Mouse (Mus musculus) midbrain, embryonic 13.5 days (tissue): ENCODE results near the gene BC003965. TPM values are rescaled to one million over a fixed set of nuclear protein-coding genes. Genes with fewer than 3 reads are reported as not detected.
"Not testable (repeated sequence)": the region's sequence is repeated elsewhere in the genome, so short reads cannot be mapped to it uniquely, and the experiment has no call there.

ENCODE experiments used
- ATAC-seq: fragments of 200-750 bp; cut with Nextera tagmentation; 2 replicates; pipeline ENCODE4 v1.8.0; 2017; ENCODE audit warnings: mild to moderate bottlenecking, moderate TSS enrichment, moderate library complexity
- H3K27ac ChIP-seq: fragments of 300-500 bp; sonication (generic); 2 replicates; pipeline ENCODE4 v1.5.1; 2015; ENCODE audit warnings: inconsistent platforms, mild to moderate bottlenecking, moderate library complexity
- H3K27me3 ChIP-seq: fragments of 300-500 bp; sonication (generic); 2 replicates; pipeline ENCODE4 v1.6.1; 2015; ENCODE audit warnings: mild to moderate bottlenecking, inconsistent platforms
- H3K36me3 ChIP-seq: fragments of 300-500 bp; sonication (generic); 2 replicates; pipeline ENCODE4 v1.6.1; 2015; ENCODE audit warnings: mild to moderate bottlenecking, inconsistent platforms
- H3K4me1 ChIP-seq: fragments of 300-500 bp; sonication (generic); replicated peaks from 2 replicates; pipeline ENCODE4 v1.6.1; 2015; ENCODE audit warnings: inconsistent platforms
- H3K4me2 ChIP-seq: fragments of 300-500 bp; sonication (generic); replicated peaks from 2 replicates; pipeline ENCODE4 v1.6.1; 2015; ENCODE audit warnings: moderate library complexity, mild to moderate bottlenecking, inconsistent platforms
- H3K4me3 ChIP-seq: fragments of 300-500 bp; sonication (generic); replicated peaks from 2 replicates; pipeline ENCODE4 v1.5.1; 2015; ENCODE audit warnings: mild to moderate bottlenecking, inconsistent platforms
- H3K9ac ChIP-seq: fragments of 300-500 bp; sonication (generic); replicated peaks from 2 replicates; pipeline ENCODE4 v1.6.1; 2015; ENCODE audit warnings: mild to moderate bottlenecking, inconsistent platforms
- H3K9me3 ChIP-seq: fragments of 300-500 bp; sonication (generic); 2 replicates; pipeline ENCODE4 v1.6.1; 2016; ENCODE audit warnings: mild to moderate bottlenecking, inconsistent platforms
- WGBS: fragments of 180-500 bp; shearing (Covaris S2); methylation state at CpG from one replicate; pipeline ENCODE4 v1.1.7; 2015; 5-methylcytosine and 5-hydroxymethylcytosine counted together
- polyA plus RNA-seq: library from polyadenylated mRNA; unstranded; fragments of >200 nt; fragmentation: Nextera tagmentation; extraction: Ambion mirVana; gene quantifications from 2 replicates; pipeline ENCODE4 v1.2.1, GENCODE M21; 2015

Gene BC003965
- polyA plus RNA-seq, 1 experiment from 2014 or later: 36.1 TPM

DNA sequence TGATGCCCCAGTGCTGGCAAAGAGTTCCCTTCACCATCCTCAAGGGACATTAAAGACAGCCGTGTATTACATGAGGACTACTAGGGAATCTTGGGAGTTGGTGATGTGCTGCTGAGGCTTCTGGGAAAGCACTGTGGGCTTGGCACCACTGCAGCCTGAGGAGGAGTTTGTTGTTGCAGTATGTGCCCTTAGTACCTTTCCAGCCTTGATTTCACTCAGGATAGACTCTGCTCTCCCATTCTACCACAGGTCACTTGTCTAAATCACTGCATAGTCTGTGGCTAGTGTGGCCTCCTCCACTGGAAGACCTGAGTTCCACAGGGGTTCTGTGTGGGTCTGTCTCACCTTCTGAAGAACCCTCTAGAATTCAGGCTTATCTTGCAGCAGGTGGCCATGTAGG is 36.4 kb downstream of the BC003965 start:
- no peak for ATAC-seq
- Histone ChIP-seq H3K9me3 (no peaks in the 10 kb centered on the region), H3K27me3 (no peaks in the 10 kb centered on the region), H3K27ac (no peak overlapping the region), H3K9ac (no peak overlapping the region), H3K4me1 (peaks cover 16% of the 10 kb centered on the region), H3K36me3 (peaks cover 40% of the 10 kb centered on the region), H3K4me2 (no peak overlapping the region), H3K4me3 (no peak overlapping the region)
- 90% methylated on average over 1 of the region's 1 CpGs for WGBS

DNA sequence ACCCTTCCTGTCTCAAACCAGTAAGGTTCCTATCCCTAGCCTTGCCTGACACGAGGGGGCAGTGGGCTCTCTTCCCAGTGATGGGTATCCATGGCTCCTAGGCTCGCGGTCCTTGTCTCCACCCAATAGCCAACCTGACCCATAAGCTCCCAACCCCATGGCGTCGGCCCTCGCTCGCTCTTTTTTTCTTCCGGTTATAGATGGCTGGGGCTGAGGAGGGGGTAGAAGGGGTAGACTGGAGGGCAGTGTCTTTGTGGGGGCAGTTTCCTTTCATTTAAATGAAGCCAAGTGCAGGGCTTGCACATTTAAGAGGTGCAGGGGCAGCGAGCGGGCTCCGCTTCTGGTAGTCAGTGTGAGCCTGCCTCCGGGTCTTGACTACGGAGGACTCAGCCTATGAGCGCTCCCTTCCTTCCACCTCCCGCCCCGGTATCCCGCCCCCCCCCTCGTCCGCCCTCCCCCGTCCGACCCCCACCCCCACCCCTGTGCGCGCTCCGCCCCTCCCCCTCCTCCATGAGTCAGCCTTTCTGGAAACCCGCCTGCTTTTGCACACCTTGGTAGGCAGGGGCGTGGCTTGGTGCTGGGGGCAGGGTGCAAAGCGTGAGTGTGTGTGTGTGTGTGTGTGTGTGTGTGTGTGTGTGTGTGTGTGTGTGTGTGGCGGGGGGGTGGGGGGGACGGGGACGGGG is 37.6 kb downstream of the BC003965 start:
- peak overlapping the region; percentile 65 for H3K4me2 ChIP-seq
- H3K27me3 ChIP-seq: no peaks in the 10 kb centered on the region
- H3K9me3 ChIP-seq: no peaks in the 10 kb centered on the region
- peak overlapping the region; percentile 71 for H3K27ac ChIP-seq
- WGBS: 1% methylated on average over 22 of the region's 30 CpGs
- H3K9ac ChIP-seq: peak overlapping the region; percentile 66
- ATAC-seq: peak; percentile 92
- H3K36me3 ChIP-seq: peaks cover 37% of the 10 kb centered on the region
- H3K4me3 ChIP-seq: peak overlapping the region; percentile 41
- H3K4me1 ChIP-seq: peaks cover 16% of the 10 kb centered on the region

DNA sequence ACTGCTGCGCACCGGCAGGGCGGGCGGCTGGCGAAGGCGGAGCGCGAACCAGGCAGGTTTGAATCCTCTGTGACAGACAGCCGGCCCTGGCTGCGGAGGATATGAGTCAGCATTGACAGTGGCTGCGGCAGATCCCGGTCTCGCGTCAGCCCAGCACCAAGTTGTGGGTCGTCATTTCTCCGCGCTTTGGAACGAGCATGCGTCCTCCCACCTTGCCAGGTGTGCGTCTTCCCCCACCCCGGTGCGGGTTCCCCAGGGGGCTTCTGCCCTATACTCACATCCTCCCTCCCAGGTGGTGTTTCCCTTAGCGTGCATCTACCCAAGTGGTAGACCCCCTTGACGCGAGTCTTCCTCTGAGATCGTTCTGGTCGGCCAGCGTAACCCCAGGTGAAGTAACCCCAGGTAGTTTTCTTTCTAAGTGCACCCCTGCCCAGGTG is 38.2 kb downstream of the BC003965 start:
- not testable (repeated sequence) for H3K27me3 ChIP-seq, H3K9me3 ChIP-seq, H3K9ac ChIP-seq
- ATAC-seq: peak; percentile 91
- 10% methylated on average over 17 of the region's 28 CpGs for WGBS
- H3K36me3 ChIP-seq: peaks cover 37% of the 10 kb centered on the region
- peak overlapping the region; percentile 65 for H3K4me2 ChIP-seq
- H3K4me3 ChIP-seq: peak overlapping the region; percentile 41
- peak overlapping the region; percentile 35; the same call in 1 of the 2 replicates for H3K27ac ChIP-seq
- peaks cover 16% of the 10 kb centered on the region for H3K4me1 ChIP-seq

DNA sequence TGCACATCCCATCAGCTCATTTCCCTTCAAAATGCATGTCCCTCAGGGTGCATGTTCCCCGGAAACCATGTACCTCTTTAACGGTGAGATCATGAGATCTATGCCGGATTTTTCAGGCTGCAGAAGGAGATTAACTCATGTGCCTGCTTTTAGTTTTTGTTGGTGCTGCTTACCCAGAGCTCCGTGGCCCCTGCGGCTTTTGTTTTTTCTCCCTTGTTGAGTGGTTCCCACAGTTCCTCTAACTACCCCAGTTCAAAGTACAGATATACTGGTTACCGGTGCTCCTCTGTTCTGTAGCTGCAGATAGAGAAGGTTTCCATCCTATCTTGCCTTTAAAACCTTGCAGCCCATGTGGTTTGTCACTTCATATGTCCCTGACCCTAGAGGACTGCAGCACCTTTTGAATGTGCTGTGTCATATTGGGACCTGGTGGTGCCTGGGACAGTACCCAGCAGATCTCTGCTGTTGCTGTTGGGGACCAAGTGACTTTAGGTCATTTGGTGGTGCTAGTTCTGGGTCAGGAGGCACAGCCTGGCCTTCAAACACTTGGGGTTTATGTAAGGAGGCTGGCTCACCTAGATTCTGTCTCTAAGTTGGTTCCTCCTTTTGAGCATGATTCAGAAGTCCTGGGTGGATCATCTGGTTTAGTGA is 38.7 kb downstream of the BC003965 start:
- Histone ChIP-seq H3K27me3 (no peaks in the 10 kb centered on the region), H3K9ac (no peak overlapping the region; the same call in 1 of the 2 replicates), H3K4me2 (peak overlapping the region; percentile 65), H3K4me1 (peaks cover 16% of the 10 kb centered on the region), H3K9me3 (no peaks in the 10 kb centered on the region), H3K27ac (peak overlapping the region; percentile 35; the same call in 1 of the 2 replicates), H3K36me3 (peaks cover 33% of the 10 kb centered on the region), H3K4me3 (peak overlapping the region; percentile 32)
- WGBS: 40% methylated on average over 6 of the region's 6 CpGs
- no peak for ATAC-seq

DNA sequence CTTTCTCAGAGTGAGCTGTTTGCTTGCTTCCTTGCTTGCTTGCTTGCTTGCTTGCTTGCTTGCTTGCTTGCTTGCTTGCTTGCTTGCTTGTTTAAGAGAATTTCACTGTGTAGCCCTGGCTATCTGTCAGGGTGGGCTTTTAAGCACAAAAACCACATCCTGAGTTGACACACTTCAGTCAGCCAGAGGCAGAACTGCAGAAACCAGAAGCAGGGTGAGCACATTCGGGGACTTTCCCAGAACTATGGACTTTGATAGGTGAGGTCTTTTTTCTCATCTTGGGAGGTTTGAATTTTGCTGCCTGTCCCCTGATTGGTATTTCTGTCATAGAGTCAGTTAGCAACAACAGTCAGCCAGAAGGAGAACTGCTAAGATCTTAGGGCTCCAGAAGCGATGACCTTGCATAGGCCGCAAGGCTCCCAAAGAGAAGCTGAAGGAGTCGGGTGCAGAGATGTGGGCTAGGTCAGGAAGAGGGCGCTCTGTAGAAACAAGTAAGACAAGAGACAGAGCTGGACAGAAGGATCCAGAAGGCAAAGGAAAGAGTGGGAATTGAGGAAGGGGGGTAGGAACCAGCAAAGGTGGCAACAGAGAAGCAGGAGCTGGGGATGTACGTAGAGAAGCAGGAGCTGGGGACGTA is 40.4 kb downstream of the BC003965 start:
- Histone ChIP-seq H3K27ac (no peak overlapping the region), H3K4me3 (no peak overlapping the region), H3K4me1 (peaks cover 16% of the 10 kb centered on the region), H3K4me2 (no peak overlapping the region), H3K36me3 (peaks cover 31% of the 10 kb centered on the region), H3K9ac (no peak overlapping the region), H3K9me3 (no peaks in the 10 kb centered on the region), H3K27me3 (no peaks in the 10 kb centered on the region)
- ATAC-seq: no peak
- 87% methylated on average over 7 of the region's 7 CpGs for WGBS

DNA sequence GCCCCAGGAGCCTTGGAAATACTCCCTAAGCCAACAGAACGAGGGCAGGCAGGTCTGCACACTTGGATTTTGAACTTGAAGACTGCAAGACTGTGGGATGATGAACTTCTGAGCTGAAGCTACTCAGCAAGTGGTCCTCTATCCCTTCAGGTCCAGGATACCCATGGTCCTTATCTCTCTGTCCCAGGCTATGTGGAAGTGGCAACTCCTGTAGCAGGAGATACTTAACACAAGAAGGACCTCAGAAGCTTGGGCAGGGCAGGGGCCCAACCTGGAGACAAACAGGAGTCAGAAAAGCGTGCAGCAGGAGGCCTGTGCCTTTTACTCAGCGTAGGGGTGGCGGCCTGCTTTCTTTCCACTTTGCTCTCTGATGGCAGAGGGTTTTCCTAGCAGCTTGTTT is 41.3 kb downstream of the BC003965 start:
- no peak overlapping the region for H3K4me3 ChIP-seq
- H3K4me2 ChIP-seq: no peak overlapping the region
- no peaks in the 10 kb centered on the region for H3K27me3 ChIP-seq
- WGBS: 84% methylated on average over 4 of the region's 4 CpGs
- no peak for ATAC-seq
- H3K4me1 ChIP-seq: peaks cover 16% of the 10 kb centered on the region
- peaks cover 29% of the 10 kb centered on the region for H3K36me3 ChIP-seq
- H3K27ac ChIP-seq: no peak overlapping the region
- H3K9me3 ChIP-seq: no peaks in the 10 kb centered on the region
- no peak overlapping the region for H3K9ac ChIP-seq

DNA sequence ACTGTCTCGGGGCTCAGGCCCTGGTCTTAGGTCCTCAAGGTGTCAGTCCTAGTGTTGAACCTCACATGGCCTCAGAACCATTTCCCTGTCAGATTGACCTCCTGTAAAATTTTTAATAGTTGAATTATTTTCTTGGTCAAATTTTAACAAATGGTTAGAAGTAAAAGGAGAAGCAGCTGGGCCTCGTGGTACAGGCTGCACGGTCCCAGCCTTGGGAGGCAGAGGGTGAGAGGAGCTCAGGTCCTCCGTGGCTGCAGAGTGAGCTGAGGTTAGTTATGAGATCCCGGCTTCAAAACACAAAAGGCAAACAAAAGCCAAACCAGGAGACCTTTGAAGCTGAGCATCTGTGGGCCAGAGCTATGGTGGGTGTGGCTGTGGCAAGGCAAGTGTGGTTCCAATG is 43.6 kb downstream of the BC003965 start:
- Histone ChIP-seq H3K9ac (no peak overlapping the region), H3K36me3 (peaks cover 38% of the 10 kb centered on the region), H3K4me3 (no peak overlapping the region), H3K9me3 (no peaks in the 10 kb centered on the region), H3K27me3 (no peaks in the 10 kb centered on the region), H3K27ac (no peak overlapping the region), H3K4me1 (no peaks in the 10 kb centered on the region), H3K4me2 (no peak overlapping the region)
- no peak for ATAC-seq
- WGBS: 87% methylated on average over 5 of the region's 5 CpGs

DNA sequence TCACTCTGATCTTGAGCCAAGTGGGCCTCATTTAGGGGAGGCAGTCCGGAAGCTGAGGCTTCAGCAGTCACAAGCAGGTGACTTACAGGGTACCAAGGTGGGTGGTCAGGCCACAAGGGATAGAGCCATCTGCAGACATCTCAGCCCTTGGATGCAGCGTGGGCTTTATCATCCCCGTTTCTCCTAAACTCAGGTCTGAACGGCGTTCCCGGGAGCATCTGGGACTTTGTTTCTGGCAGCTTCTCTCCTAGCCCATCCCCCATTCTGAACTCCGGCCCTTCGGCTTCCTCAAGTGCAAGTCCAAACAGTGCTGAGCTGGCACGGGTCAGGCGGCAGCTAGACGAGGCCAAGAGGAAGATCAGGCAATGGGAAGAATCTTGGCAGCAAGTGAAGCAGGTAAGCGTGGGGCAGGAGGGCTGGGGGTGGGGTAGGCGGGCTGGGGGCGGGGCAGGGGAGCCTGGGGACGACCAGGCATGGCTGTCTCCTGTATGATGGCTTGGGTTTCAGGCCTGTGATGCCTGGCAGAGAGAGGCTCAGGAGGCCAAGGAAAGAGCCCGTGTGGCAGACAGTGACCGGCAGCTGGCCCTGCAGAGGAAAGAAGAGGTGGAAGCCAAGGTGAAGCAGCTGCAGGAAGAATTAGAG is 45.8 kb downstream of the BC003965 start:
- H3K36me3 ChIP-seq: peaks cover 47% of the 10 kb centered on the region
- not testable (repeated sequence) for H3K4me3 ChIP-seq, H3K27me3 ChIP-seq, H3K27ac ChIP-seq, H3K9ac ChIP-seq, H3K4me1 ChIP-seq, H3K4me2 ChIP-seq, ATAC-seq, H3K9me3 ChIP-seq
- 86% methylated on average over 14 of the region's 17 CpGs for WGBS

DNA sequence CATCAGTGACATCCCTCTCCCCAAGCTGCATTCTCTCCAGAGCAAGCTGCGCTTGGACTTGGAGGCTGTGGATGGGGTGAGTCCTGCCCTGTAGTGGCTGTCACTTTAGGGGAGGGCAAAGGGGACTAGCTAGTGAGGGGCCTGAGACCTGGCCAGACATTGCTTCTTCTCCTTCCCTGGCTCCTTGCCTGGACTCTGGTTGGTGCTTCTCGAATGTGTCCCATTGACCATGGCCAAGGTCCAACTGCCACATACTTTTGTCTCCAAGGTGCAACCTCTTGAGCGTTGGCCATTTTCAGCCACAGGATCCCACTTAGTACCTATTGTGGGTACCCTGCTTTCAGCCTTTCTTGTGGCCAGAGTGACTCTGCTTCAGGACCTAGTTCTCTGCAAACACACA is 46.3 kb downstream of the BC003965 start:
- Histone ChIP-seq H3K36me3 (peaks cover 51% of the 10 kb centered on the region), H3K4me1 (no peaks in the 10 kb centered on the region), H3K9ac (no peak overlapping the region), H3K9me3 (no peaks in the 10 kb centered on the region), H3K27me3 (no peaks in the 10 kb centered on the region), H3K4me2 (no peak overlapping the region), H3K4me3 (no peak overlapping the region), H3K27ac (no peak overlapping the region)
- ATAC-seq: no peak
- 96% methylated on average over 3 of the region's 3 CpGs for WGBS

DNA sequence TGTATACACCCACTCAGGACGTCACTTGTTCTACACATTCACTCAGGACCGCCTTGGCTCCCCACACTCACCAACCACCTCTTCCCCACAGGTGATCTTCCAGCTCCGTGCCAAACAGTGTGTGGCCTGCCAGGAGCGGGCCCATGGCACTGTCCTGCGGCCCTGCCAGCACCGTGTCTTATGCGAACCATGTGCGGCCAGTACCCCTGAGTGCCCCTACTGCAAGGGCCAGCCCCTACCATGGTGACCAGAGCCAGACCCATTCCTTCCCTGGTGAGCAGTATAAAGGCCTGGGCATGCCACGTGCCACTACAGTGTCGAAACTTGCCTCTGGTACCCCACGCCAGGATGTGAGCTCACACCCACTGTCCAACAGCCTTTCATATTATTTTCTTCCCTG is 47.3 kb downstream of the BC003965 start:
- not testable (repeated sequence) for H3K4me1 ChIP-seq, H3K4me2 ChIP-seq, H3K27me3 ChIP-seq, H3K9ac ChIP-seq, H3K9me3 ChIP-seq, H3K4me3 ChIP-seq, H3K27ac ChIP-seq
- ATAC-seq: peak; percentile 73
- 92% methylated on average over 4 of the region's 11 CpGs for WGBS
- peaks cover 54% of the 10 kb centered on the region for H3K36me3 ChIP-seq

DNA sequence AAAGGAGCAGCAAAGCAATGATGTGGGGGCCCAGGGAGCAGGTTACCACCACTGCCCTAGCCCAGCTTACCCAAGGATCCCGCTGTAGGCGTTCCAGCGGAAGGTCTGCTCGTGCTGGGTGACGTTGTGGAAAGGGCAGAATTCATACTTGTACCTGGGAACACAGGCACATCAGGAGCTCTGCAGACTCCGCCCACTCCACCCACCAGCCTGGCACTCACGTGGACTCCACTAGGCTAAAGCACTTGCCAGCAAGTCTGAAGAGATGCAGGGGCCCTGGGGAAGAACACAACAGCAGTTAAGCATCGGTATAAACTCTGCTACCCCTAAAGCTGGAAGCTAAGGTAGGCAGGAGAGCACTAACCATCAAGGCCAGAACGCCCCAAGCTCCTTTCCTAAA is 51.3 kb downstream of the BC003965 start:
- no peak overlapping the region for H3K4me3 ChIP-seq
- H3K9ac ChIP-seq: no peak overlapping the region
- no peaks in the 10 kb centered on the region for H3K9me3 ChIP-seq
- no peak overlapping the region for H3K27ac ChIP-seq
- 86% methylated on average over 9 of the region's 9 CpGs for WGBS
- no peak for ATAC-seq
- H3K36me3 ChIP-seq: peaks cover 37% of the 10 kb centered on the region
- H3K4me1 ChIP-seq: peaks cover 18% of the 10 kb centered on the region
- H3K4me2 ChIP-seq: no peak overlapping the region
- H3K27me3 ChIP-seq: no peaks in the 10 kb centered on the region
